Mouse (Mus musculus): ENCODE results near the gene Epha3.

Epha3 gene

DNA sequence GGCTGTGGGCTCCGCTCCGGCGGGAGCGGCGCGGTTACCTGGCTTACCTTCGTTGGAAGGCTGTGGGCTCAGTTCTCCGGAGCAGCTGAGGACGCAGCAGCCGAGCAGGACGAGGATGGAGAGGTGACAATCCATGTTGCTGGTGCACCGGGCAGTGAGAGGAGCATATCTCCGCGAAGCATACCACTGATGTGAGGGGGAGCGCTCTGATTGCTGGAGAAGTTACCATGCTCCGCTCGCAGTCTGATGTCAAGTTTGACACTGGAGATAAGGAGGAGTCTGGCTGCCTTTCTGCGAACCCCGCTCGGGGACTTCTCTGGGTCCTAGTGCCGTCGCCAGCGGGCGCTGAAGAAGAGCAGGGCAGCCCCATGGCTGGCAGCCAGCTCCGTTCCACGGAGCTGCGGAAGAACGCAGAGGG lies at the start of gene Epha3:
Gene Epha3 (minus strand): TSS at position 263 of the 418 bp plus-strand sequence.
- DNase-seq: peak; percentile 94

DNA sequence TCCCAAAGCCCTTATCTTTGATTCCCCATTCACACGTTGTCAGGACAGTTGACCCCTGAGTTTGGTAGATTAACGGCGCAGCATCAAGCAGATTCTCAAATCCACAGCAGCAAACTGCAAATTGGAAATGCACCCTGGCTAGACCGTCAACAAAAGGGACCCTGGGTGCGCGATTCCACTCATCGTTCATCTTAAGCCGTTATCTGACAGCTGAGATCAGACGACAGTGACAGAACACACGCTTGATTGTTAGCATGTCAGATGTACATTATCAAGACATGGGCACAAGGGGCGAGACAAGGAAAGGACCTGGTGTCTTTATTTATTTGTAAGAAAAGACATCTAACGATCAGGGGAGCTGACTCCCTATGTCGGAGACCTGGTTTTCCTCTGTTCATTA lies 39.5 kb upstream of the Epha3 start:
- peak; percentile 52 for DNase-seq

DNA sequence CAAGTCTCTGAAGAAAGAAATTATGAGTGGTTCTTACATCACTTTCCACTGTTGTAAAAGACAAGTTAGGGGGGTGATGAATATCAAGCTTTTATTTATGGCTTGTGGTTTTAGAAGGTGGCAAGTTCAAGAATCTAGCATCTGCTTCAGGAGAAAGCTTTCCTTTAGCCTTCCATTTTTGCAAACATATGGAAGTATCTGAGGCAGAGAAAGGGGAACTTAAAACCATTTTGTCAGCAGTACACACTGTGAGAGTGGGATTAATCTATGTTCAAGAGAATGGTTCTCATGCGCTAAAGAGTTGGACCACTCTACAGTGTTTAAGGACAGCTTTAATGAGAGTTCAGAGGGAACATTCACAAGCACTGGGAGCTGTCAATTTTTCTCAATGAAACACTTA lies 17.2 kb upstream of the Epha3 start:
- no peak for DNase-seq

DNA sequence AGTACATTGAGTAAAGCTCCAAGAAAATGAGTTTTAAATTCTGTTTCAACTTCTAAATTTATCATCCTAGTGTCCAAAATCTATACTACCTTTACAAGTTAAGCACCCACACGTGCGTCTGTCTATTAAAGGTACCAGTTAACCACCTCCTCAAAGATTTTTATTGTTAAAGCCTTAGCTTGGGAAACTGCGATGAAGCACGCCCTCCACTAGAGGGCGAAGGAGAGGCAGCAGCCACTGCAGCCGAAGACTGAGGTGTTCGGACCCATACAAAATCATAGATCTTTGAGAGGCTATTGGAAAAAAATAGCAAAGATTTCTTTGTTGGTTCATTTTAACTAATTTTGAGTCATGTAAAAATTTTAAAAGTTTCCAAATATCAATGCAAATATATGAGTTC lies 8.3 kb upstream of the Epha3 start:
- DNase-seq: no peak

DNA sequence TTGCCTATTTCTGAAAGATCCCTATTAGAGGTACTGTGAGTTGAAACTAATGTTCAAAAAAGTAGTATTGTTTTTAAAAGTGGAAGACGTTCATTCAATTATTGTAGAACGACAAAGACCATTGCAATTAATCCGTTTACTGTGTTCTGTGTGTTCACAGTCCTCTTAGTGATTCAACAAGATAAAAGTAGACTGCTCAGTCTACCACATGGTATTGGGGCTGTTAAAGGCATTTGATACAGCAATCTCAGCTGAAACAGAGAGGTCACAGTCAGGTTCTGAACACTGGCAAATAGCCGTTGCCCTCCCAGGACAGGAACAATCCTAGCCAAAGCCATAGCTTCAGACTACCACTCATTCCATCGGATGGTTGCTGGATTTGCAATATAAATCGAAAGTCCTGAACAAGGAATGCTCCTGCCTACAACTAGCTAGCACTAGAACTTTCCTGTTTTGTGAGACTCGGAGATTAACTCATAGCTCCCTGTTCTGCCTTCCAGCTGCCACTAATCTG lies 545 bp upstream of the Epha3 start:
- no peak for DNase-seq

DNA sequence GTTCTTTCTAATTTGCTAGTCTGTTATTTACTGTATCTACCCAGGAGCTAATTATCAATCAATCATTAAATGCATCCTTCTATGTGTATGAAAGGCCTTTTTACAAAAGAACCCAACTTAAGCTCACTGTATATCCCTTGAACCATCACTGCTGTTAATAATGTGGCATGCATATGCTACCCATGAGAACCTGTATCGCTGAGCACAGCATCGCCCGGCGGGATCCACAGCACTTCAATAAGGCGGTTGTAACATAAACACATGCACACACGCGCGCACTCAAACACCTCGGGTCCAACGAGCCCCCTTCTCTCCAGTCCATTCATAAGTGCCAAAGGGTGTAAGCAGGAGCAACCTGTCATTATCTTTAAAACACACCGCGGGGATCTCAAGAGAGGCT lies 794 bp downstream of the Epha3 start:
- no peak for DNase-seq

DNA sequence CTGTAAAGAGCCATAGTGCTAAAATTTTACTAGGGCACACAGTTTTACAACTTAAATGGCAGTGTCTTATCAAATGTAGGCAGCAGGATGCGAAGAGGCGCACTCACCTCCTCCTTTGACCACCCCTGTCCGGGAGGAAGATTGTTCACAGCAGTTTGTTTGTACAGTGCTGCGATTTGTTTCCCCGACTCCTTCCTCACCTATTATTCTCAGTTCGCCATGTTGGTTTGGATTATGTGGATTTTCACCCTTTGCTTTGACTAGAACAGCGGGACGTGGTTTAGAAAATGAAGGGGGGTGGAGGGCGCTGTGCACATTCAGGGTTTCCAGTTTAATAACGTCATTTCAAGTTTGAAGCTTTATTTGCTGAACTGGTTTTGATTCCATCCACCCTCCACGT lies 6.4 kb downstream of the Epha3 start:
- no peak for DNase-seq

DNA sequence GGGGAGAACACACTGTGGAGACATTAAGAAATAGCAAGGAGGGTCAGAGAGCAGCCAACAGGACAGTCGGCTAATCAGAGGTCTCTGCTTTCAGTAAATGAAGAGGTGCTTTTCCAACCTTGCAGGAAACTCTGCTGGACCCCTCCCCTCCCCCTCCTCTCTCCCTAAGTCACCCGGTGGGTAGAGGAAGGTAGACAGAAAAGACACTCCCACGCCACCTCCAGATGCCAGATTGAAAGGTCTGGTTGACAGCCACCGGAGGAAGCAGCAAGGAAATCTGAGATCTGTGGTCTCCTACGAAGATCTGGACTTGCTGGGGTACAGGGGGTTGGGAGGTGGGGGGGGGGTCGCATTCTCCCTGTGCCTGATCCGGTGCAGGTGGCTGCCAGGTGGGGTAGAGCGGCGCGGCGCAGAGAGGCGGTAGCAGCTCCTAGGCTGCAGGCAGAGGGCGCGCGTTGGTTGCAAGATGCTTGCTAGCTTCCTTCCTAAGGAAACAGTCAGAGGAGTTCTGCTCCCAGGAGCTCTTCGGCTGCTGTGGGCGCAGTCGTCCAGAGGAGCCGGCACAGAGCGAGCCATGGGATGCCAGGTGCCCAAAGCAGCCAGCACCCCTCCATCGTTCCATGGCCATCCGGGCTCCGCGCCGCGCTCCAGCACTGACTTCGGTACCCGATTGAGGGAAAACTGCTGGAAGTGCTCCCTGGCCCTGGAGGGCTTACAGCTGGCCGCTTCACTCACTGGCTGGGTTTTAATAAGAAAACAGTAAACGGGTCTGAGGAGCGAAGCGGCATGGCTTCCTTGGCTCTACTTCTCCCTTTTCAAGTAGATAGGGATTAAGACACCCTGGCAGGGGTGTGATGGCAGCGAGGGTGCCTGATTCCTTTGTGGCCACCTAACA lies 7.1 kb downstream of the Epha3 start:
- peak; percentile 93 for DNase-seq

DNA sequence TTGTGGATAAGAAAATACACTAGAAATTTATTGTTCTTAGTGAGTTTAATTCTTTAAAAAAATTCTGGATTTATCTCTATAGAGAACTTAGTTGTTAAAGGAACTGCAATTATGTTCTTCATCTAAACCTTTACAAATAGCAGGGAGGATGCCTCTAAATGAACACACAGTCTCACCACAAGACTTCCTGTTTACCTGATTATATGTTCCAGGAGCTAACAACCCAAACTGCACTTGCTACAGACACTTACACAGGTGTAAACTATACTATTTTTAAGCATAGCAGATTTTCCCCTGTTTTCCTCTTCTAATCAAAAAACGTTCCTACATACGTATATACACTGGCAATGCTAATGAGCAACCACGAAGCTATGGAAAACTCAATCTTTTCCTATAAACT lies 13.7 kb downstream of the Epha3 start:
- no peak for DNase-seq

DNA sequence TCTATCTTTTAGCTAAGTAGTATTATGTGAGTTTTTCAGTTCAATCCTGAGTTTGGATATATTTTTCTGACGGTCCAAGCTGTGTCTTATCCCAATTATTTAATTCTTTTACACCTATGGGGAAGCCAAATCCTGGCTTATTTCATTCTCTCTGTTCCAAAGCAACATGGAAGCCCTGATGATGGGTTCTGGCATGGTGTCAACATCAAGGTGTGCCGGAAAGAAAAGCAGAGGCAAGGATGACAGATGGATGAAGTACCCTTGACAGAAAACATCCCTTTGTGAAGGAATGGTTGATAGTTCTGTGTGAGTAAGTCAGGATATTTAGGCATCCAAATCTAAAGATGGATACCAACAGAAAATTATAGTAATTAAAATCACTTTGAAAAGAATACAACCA lies 21.1 kb downstream of the Epha3 start:
- no peak for DNase-seq

DNA sequence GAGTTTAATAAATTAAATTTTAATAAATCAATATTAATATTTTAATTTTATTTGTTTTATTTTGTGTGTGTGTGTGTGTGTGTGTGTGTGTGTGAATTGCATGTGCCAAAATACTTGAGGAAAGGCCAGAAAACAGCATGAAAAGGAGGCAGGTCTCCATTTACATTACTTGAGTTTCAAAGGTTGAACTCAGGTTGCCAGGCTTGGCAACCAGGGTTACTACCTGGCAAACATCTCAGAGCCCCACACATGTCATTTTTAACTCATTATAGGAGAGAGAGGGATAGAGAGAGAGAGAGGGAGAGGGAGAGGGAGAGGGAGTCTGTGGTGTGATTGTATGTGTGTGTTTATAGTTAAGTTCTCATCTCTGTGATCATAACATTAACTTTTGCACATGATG lies 26.5 kb downstream of the Epha3 start:
- no peak for DNase-seq

DNA sequence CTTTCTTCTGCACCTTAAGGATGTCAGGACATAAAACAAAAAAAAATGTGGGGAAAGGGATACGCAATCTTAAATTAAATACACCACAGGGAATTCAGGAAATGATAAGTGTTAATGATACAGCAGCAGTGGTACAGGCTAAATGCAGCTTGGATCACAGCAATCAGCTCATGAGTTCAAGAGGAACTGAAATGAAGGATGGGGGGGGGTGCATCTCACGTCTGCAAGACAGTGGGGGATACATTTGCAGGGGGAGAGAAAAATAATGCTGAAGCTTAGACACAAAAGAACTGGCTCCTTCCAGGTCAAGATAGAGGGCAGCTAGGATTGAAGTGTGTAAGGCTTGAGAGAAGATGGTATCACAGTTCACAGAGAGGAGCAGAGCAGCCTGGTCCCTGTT lies 42.8 kb downstream of the Epha3 start:
- DNase-seq: no peak

DNA sequence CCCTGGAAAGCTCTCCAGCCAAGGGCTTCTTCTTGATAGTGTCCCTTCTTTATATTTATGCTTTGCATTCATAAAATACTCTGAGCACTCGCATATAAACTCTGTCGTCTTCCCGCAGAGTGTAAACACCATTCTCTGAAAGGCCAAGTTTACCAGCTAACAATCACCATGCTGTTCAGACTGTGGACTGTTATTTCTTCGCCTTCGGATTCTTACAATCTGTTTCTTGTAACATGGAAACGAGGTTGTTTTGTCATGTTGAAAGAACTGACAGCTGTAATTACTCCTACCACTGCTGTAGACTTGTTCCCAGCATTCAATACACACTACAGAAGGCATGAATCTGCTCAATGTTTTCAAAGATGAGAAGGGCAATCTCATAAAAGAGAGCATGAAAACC lies 46.4 kb downstream of the Epha3 start:
- DNase-seq: no peak

DNA sequence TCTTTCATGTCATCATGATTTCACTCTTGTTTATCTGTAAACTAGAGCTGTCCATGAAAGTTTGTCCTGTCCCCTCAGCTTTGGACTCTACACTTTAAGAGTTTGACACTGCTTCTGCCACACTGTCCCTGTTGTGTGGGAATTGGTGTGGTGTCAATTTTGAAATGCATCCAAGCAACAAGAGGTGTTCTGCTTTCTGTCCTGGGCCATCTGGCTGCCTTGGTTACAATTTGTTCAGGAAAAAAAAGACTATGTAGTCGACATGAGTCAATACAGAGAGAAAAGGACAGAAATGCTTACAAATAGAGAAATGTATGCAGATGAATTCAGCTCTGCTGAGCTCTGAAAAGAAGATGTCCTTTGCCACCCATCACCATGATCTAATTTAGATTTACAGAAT lies 47.3 kb downstream of the Epha3 start:
- DNase-seq: no peak

DNA sequence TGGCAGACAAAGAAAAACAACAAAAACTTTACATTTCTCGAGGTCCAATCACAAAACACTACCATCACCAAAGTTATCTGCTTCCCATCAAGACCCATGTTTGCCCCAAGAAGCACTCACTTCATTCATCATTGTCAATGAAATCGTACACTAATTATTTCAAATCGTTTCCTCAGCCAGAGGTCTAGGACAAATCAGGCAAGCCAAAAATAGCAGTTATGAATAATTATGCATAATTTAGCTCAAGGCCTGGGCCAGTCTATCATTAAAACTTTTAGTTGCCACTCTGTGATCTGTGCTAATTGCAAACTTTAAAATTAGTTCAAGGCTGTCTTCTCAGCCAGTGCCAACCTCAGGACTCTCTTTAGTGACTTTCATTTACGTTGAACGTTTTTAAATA lies 54.1 kb downstream of the Epha3 start:
- no peak for DNase-seq

DNA sequence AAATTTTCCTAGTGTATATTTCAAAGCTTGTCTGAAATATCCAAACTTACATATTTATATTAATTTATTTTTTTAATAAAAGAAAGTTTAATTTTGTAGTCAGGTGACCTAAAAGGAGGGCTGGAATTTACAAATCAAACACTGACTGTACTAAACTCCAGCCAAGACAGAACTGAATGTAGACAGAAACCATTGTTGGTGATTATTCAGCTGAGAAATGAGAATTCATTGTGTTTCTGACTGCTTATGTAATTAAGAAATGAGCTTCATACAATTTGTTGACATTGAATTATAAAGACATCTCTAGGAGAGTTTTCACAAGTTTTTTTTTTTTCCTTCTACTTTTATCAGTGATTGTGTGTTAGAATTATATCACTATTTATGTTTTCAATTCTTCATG lies 55.0 kb downstream of the Epha3 start:
- DNase-seq: no peak

DNA sequence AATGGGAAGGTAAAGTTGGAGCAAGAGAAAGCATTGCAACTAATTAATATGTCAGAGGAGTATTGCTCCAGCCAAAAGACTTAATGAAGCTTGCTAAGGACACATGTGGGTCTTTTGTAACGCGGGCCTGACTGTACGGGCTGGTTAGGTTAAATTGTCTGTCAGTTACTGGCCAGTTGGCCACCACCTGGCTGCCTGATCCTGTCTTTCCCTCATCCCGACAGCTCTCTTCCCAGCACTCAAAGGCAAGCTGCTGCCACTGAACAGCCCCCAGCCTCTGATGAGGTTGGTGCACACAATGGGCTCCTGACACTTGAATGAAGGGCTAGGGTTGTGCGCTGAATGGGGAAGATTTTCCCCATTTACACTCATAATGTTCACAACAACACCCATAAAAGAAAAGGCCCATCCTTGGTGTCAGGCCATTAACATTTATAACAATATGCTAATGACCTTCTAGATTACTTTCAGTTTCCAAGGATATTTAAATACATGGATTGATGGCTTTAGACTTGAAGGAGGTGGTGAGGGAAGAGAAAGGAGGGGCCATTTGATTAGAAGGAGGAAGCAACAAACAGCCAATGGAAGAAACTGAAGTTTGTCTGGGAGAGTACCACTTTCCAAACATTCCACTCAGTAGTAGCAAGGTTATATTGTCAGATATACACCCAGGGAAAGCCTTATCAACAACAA lies 57.4 kb downstream of the Epha3 start:
- no peak for DNase-seq

DNA sequence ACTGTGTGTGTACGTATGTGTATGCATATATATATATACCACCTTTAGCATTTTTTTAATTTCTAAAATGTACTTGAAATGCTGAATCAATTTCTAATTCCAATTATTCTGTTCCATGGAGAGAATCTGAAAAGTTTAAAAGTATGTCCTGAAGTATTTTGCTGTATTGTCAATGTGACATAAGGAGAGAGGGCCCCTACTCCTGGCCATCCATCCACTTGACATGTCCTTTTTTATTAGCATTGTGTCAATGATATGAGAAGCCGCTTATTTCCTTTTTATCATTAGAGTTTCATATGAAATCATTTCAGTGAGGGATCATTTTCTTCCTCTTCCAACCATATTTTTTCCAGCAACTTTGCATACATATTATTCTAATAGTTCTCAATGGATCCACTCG lies 58.0 kb downstream of the Epha3 start:
- no peak for DNase-seq

DNA sequence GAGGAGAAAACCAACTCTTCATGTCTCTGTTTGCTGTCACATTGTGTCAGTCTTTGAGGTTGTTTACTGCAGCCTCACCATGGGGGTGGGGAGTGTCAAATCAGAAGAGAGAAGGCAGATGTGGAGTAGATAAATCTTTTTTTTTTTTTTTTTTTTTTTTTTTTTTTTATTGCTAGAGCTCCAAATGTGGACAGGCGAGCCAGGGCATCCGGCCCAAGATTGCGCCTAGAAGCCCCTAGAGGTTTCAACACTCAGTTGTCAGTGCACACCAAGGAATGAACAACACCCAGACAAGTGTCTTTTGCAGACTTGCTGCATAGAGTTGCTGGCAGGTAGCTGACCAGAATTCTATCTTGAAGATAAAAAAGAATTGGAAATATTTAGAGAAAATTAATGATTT lies 62.5 kb downstream of the Epha3 start:
- peak; percentile 61 for DNase-seq

DNA sequence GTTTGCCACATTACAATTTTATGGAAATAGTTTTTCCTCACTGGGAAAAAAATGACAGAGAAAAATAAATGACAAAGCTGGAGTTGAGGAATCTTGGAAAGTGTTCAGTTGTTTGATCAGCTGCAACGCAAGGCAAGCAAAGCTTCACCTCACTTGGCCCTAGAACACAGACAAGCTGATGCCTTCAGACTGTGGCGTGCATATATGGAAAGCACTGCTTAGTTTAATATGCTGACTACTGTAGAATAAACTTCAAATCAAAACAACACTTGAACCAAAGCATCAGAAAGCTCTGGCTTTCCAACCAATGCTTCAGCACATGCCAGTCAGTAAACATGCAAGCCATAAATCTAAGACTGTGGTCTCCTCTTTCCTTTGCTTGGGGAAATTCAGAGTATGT lies 65.6 kb downstream of the Epha3 start:
- no peak for DNase-seq

DNA sequence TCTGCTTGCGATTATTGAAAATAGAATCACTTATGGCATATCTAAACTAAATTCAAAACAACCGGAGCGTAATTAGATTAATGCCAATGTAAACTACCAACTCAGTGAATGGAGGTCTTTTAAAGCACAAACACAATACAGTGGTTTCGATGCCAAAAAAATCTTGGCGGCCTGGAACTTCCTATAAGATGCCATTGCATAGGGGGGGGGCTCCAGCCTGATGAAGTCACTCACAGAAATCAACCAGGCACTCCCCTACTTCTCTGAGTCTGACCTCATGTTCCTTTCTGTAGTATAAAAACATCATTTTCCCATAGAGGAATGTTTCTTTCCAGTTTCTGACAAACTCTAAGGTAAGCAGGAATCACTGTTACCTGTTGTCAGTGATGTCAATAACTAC lies 69.7 kb downstream of the Epha3 start:
- no peak for DNase-seq

DNA sequence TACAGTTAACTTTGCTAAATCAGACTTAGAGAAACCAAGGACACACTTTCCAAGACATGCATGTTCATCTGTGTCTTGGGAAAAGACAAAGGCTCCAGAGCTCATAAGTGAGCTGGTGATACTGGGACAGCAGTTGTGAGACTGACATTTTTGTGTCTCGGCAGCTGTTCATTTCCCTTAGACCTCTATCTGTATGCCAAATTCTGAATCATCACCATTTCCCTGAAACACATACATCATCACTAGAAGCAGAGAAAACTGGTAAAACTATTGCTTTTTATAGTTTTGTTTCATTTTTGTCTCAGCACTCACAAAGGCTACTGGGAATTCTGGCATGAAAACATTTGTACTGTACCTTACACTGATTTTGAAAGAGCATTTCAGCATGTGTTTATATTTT lies 70.2 kb downstream of the Epha3 start:
- no peak for DNase-seq

DNA sequence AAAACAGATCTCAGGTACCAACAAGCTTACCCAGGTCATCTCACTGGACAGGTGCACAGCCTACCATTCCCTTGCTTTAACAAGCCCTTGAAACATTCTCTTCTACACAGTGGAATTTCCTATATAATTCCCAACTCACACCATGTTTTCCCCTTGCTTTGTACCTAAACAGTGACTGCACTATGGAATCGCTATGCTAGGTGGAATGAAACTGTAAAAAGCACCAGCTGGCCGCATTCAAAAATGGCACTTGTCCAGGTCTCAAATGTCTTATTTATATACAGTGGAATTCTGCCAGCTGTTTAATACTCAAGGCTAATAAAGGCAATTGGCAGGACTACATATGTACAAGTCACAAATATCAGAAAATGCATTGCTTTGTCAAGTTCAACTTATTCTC lies 71.9 kb downstream of the Epha3 start:
- no peak for DNase-seq

DNA sequence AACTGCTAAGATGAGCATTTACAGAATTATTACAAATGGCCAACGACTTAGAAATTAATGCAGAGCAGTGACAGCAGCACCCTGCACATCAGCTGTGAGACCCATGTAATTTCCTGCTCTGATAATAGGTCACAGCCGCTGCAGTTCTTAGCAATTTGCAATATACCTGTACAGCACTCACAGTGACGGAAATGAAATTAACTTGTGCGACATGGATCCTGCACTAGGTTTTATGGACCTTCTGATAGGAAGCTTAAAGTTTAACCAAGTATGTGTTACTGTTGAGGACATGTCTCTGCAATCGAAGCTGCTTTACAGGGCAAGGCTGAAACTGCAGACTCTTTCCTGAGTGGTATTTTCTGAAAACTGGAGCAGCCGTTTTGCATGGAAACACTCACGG lies 80.4 kb downstream of the Epha3 start:
- DNase-seq: no peak

All from heart, adult 11 months (tissue).